Mouse (Mus musculus): Measurements from ENCODE around the gene C2cd5.
"Not testable (repeated sequence)": the region's sequence is repeated elsewhere in the genome, so short reads cannot be mapped to it uniquely, and the experiment has no call there.

C2cd5 gene

GRCm38 (mm10) chr6:143099681-143100382, at the start of gene C2cd5:
Gene C2cd5, minus strand, starts transcription at chr6:143100141.
- in situ Hi-C loops (cut with MboI; ENCODE audit: unreplicated experiment in 2 of 2) = loop anchor here (5.0 to 25.0 kb wide), 2 partner anchors 67 to 713 kb away; partner anchors contain the start of genes Etnk1 (in 2 of the 2), Golt1b (in 1 of the 2) and Recql (in 1 of the 2)

DNA sequence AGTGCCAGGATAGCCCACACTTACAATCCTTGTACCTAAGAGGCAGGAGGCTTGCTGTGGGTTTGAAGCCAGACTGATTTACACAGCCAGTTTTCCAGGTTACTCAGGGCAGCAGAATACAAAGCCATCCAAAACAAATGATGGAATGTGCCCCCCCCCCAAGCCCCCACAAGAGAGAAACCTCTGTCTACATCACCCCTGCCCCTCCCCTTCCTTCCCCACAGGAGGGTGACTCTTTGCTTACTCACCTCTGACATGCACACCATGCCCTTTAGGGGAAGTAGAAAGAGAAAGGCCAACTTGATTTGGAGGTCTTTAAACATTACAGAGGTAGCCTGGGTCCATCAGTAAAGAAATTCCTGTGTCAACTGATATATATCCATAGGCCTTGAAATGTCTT, 48.9 kb upstream of the C2cd5 start:
- in situ Hi-C loops (cut with MboI; ENCODE audit: unreplicated experiment in 2 of 2) = no loop called here

DNA sequence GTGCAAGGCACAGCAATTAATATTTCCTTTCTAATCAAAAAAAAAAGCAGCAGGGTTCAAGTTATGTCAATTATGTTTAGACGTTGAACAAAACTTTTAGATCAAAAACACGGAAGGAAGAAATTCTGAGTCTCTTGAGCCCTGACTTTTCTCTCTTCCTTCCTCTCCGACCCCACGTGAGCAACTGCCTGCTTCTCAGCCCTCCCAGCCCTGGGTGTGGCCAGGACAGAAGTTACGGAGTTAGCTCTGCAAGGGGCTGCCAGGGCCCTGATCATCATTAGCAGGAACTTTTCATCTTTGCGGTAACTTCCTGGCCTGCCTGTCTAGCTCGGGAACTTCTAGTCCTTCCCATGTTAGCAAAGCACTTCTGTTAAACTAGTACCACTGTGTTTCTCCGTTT, 46.8 kb upstream of the C2cd5 start:
- in situ Hi-C loops (cut with MboI; ENCODE audit: unreplicated experiment in 2 of 2) = no loop called here

DNA sequence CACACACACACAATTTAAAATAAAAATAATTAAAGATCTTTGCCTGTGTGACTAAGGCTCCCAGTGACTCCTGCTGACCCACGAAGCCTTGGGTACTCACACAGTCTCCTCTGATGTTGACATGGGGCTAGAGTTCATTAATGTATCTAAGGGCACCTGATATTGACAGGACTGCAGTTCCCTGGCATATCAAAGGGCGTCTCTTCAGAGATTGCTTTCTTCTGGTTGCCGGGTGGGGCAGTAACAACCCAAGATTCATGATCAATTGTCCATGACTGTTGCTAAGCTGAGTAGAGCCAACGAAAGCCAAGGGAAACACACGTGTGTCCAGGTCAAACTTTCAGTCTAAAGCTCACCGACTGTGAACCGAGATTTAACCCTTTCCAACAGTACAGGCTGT, 45.1 kb upstream of the C2cd5 start:
- in situ Hi-C loops (cut with MboI; ENCODE audit: unreplicated experiment in 2 of 2) = no loop called here

- in situ Hi-C loops (cut with MboI; ENCODE audit: unreplicated experiment in 2 of 2) = no loop called here
Measured at GRCm38 (mm10) chr6:143144556-143144955, 44.6 kb upstream of the C2cd5 start.

DNA sequence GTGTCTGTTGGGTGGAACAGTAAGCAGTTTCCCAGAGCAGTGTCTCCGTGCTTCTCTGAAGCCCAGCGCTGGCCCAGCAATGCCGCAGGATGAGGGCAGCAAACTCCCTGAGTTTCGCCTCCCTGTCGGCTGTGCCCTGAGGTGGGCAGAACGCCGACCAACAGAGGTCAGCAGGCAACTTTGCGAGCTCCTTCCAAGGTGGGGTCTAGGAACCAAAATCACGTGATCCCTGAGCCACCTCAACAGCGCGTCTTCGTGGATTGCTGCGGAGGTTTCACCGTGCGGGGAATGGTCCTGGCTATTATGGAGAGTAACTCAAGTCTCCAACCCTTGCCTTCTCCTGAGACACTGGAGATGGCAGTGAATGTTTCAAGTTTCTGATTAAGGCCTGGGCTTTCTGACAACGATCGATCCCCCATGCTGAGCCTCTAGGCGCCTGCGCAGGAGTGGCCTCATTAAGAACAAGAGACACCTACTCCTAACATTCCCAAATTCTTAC, 43.9 kb upstream of the C2cd5 start:
- in situ Hi-C loops (cut with MboI; ENCODE audit: unreplicated experiment in 2 of 2) = no loop called here

DNA sequence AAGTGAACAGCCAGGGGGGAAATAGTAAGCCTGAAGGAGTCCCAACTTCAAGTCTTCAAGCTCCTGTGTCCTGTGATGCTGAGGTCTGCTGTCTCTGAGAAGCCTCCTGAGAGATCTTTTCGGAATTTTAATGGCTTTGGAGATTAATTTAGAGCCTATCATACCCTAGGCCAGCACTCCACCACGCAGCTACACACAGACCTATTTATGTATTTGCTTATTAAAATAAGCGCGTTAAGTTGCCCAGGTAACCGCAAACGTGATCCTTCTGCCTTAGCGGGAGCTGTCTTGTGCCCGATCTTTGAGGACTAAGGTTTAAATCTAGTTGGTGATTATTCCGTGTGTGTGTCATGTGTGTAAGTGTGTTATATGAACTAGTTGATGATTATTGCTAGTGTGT, 43.4 kb upstream of the C2cd5 start:
- in situ Hi-C loops (cut with MboI; ENCODE audit: unreplicated experiment in 2 of 2) = no loop called here

- in situ Hi-C loops (cut with MboI; ENCODE audit: unreplicated experiment in 2 of 2) = no loop called here
Measured at GRCm38 (mm10) chr6:143142861-143143260, 42.9 kb upstream of the C2cd5 start.

- in situ Hi-C loops (cut with MboI; ENCODE audit: unreplicated experiment in 2 of 2) = not testable (repeated sequence)
Measured at GRCm38 (mm10) chr6:143141624-143142592, 42.0 kb upstream of the C2cd5 start.

DNA sequence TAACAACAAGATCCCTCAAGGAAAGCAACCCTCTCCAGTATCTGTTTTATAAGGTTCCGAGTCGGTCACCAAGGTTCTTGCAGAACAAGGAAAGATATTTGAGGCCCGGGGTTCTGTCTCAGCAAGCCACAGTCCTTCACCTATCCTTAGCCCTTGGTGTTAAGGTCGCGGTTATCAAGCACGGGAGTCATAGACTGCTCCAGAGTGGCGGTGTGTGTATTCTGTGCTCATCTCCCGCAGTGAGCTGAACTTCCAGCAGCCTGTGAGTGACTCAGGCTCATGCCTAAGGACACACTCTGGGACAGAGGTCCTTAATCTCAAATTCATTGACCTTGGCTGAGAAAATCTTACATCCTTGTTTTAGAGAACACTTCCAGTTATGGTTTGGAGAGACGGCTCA, 40.9 kb upstream of the C2cd5 start:
- in situ Hi-C loops (cut with MboI; ENCODE audit: unreplicated experiment in 2 of 2) = no loop called here

- in situ Hi-C loops (cut with MboI; ENCODE audit: unreplicated experiment in 2 of 2) = no loop called here
Measured at GRCm38 (mm10) chr6:143139417-143139816, 39.5 kb upstream of the C2cd5 start.

- in situ Hi-C loops (cut with MboI; ENCODE audit: unreplicated experiment in 2 of 2) = no loop called here
Measured at GRCm38 (mm10) chr6:143137341-143137740, 37.4 kb upstream of the C2cd5 start.

DNA sequence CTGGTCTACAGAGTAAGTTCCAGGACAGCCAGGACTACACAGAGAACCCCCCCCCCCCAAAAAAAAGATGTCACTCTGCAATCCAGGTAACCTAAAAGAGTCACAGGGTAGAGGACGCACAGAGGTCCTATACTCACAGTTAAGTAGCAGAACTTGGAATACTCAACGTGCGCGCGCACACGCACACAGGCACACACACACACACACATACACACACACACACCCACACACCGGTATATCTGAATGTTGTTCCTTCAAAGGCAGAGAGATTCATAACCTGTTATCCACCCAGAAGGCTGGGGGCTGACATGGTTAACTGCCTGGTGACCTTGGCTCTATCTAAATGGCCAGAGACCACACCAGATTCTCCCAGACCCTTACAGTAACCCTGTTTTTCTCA, 36.7 kb upstream of the C2cd5 start:
- in situ Hi-C loops (cut with MboI; ENCODE audit: unreplicated experiment in 2 of 2) = no loop called here

GRCm38 (mm10) chr6:143135097-143135496, 35.2 kb upstream of the C2cd5 start:
- in situ Hi-C loops (cut with MboI; ENCODE audit: unreplicated experiment in 2 of 2) = no loop called here

DNA sequence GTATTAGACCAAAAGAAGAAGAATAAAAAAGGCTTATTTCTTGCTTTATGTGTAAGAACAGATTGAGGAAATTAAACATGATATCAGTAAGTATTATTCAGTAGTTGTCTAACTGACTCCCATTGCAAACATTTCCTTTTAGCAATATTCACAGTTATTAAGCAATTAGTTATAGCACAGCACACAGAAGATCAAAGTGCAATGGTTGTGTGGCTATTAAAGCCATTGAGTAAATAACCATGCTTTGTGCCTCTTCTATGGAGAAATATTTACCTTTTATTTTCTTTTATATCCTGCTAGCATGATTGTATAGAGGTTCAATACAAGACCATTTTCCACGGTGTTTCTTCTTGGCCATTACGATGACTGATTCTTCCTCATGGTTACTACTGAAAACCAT, 33.2 kb upstream of the C2cd5 start:
- in situ Hi-C loops (cut with MboI; ENCODE audit: unreplicated experiment in 2 of 2) = no loop called here

DNA sequence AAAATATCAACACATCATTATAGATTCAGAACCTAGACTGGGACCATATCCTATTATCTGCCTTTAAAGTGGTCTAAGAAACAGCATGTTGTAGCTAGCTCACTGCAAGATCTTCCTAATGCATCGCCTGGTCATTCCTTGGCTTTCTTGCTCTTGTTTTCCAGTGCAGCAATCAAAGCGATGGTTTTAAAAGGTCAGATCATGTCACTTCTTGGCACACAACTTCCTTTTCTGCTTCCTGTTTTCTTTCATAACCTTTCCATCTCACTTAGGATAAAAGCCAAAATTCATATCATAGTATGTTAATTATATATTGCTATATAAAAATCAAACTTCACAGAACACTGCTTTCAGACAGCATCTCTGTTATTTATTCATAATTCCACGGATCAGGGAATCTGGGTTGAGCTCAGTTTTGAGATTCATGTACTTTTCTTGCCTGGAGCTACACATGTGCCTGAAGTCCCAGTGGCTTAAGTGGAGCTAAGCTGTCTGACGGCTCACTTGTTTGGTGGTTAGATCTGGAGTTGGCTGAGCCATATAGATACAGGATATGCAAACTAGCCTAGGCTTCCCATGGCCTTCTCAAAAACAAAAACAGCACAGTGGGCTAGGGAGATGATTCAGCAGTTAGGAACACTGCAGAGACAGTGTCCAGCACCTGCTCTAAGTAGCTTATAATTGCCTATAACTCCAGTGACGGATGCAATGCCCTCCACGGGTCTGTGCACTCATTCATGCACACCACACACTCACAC, 32.1 kb upstream of the C2cd5 start:
- in situ Hi-C loops (cut with MboI; ENCODE audit: unreplicated experiment in 2 of 2) = no loop called here

DNA sequence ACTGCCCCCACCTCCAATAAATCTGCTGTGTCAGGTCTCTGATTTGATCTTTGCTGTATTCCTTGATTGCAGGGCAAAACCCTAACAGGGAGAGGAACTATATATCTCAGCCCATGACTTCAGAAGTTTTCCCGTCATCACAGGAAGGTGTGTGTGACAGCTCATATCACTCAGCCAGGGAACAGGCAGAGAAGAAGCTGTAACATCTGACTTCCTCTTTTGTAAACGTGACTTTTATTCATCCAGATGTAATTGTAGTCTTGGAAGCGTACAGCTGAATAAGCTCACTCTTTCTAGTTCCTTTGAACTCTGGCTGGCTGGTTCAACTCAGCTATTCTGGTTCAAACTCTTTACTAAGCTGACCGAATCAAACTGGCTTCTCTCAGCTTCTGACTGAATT, 30.5 kb upstream of the C2cd5 start:
- in situ Hi-C loops (cut with MboI; ENCODE audit: unreplicated experiment in 2 of 2) = no loop called here

DNA sequence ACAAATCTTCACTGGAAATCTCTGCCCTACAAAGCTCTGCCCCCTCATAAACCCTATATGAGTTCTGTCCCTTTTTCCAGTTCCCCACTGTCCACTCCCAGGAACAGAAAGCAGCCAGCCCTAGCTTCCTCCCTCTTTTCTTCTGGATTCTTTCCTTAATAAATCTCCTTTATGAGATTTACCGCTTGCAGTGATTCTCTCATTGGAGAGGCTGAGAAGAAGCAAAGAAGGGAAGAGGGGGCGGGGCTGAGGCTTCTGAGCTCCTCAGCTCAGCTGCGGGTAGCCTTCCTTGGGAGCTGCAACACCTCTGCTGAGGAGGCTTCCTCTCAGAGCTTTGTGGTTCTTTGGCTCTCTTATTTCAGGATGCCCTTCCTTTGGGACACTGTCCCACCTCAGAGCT, 30.0 kb upstream of the C2cd5 start:
- in situ Hi-C loops (cut with MboI; ENCODE audit: unreplicated experiment in 2 of 2) = no loop called here

DNA sequence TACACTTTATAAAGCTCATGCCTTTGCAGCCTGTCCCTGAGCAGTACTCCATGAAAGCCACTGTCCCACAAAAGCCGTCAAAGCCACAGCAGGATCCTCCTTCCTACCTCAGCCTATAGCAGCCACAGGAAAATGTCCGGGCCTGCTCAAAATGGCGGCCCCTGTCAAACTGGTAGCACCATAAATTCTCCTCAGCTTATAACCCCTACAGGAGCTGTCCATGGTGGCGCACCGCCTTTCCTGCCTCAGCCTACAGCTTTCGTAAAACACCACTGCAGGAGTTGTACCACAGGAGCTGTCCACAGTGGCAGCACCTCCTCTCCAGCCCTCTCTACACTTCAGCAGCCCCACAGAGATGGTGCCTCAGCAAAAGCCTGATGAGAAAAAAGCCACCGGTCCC, 29.5 kb upstream of the C2cd5 start:
- in situ Hi-C loops (cut with MboI; ENCODE audit: unreplicated experiment in 2 of 2) = no loop called here

DNA sequence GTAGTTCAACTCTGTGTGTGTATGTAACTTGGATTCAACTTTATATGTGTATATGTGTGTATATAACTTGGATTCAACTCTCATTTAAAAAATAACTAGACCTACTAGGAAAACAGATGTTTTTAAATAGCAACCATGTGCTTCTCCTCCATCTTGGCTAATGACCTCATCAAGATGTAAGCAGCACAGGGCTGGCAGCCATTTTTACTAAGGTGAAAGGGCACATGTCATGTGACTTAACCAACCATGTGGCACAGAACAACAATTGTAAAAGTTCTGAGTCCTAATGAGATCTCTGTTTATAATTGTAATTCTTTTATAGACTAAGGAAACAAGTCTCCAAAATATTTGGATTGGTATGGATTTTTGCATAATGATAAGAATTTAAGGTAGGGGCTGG, 25.8 kb upstream of the C2cd5 start:
- in situ Hi-C loops (cut with MboI; ENCODE audit: unreplicated experiment in 2 of 2) = no loop called here

GRCm38 (mm10) chr6:143119325-143119724, 19.4 kb upstream of the C2cd5 start:
- in situ Hi-C loops (cut with MboI; ENCODE audit: unreplicated experiment in 2 of 2) = loop anchor here in 1 of 2 experiments (25.0 kb wide), 1 partner anchor 732 kb away; the partner anchor contains the start of genes Golt1b and Recql
